Mouse (Mus musculus): Measurements from ENCODE around the gene Fam227a.

- TF ChIP-seq CTCF (IDR thresholded peaks at IDR 0.05) (no peak), EP300 (IDR thresholded peaks at IDR 0.05) (no peak)
Observed at GRCm38 (mm10) chr15:79693740-79694139, 35.0 kb upstream of the Fam227a start.
